Mouse (Mus musculus) CD4-positive, CD25-positive, alpha-beta regulatory T cell, adult 4 months (primary cell): ENCODE measurements around the gene Swt1. TPM values are rescaled to one million over a fixed set of nuclear protein-coding genes. Genes with fewer than 3 reads are reported as not detected.

Source experiments
- polyA plus RNA-seq, 2 experiments: library from polyadenylated mRNA; unstranded; fragments of 100-300 nt; shearing (Covaris generic); gene quantifications; one replicate each; pipeline ENCODE4 v1.2.1; 2017

Swt1 gene
- polyA plus RNA-seq, 2 experiments from 2014 or later, result 41.5 to 57.0 TPM

Other genes with a start within 250 kb of the Swt1 start
- gene Gm47985, start 245.9 kb downstream of the Swt1 start, polyA plus RNA-seq, result not detected
- gene Gm8947, start 236.1 kb downstream of the Swt1 start, polyA plus RNA-seq, result not detected
- gene Gm47995, start 230.0 kb downstream of the Swt1 start, polyA plus RNA-seq, result not detected
- not detected for gene 3110040M04Rik, start 224.3 kb downstream of the Swt1 start, polyA plus RNA-seq
- gene Gm47996, start 218.3 kb downstream of the Swt1 start, polyA plus RNA-seq, result not detected
- gene Ivns1abp, start 84.0 kb downstream of the Swt1 start, polyA plus RNA-seq, result 100 to 1,000 TPM; 108 to 127 TPM
- gene Trmt1l, start 87 bp upstream of the Swt1 start, polyA plus RNA-seq, result 10 to 100 TPM; 35.7 to 46.8 TPM
- gene Rnf2, start 72.5 kb upstream of the Swt1 start, polyA plus RNA-seq, result 100 to 1,000 TPM in 1 of 2 experiments, 10 to 100 TPM in 1; 93.0 to 107 TPM
- gene Fam129a, start 142.7 kb upstream of the Swt1 start, polyA plus RNA-seq, result 10 to 100 TPM; 55.3 to 74.9 TPM